Mouse (Mus musculus) monocyte, adult 5-6 weeks (primary cell): Measurements from ENCODE around the gene Iqsec2. TPM values are rescaled to one million over a fixed set of nuclear protein-coding genes. Genes with fewer than 3 reads are reported as not detected.
A peak's percentile ranks its signal among the peaks of the same experiment; 100 is the strongest.
"Not testable (repeated sequence)": the region's sequence is repeated elsewhere in the genome, so short reads cannot be mapped to it uniquely, and the experiment has no call there.

Experiments used
- ATAC-seq: fragments of 153-309, 156-312 bp; replicated peaks from 2 replicates; pipeline ENCODE4 v1.8.0; 2017; ENCODE audit warnings: mild to moderate bottlenecking; ENCODE audit not compliant: low TSS enrichment, insufficient number of reproducible peaks, severe bottlenecking, poor library complexity, low FRiP score
- total RNA-seq: library from RNA; stranded (forward); fragments of 200-1000, 200-491, 200-594 nt; gene quantifications from 3 replicates; pipeline ENCODE4 v1.2.3, GENCODE M21; 2017

Gene Iqsec2
- total RNA-seq, 1 experiment from 2014 or later = 1.8 TPM

DNA sequence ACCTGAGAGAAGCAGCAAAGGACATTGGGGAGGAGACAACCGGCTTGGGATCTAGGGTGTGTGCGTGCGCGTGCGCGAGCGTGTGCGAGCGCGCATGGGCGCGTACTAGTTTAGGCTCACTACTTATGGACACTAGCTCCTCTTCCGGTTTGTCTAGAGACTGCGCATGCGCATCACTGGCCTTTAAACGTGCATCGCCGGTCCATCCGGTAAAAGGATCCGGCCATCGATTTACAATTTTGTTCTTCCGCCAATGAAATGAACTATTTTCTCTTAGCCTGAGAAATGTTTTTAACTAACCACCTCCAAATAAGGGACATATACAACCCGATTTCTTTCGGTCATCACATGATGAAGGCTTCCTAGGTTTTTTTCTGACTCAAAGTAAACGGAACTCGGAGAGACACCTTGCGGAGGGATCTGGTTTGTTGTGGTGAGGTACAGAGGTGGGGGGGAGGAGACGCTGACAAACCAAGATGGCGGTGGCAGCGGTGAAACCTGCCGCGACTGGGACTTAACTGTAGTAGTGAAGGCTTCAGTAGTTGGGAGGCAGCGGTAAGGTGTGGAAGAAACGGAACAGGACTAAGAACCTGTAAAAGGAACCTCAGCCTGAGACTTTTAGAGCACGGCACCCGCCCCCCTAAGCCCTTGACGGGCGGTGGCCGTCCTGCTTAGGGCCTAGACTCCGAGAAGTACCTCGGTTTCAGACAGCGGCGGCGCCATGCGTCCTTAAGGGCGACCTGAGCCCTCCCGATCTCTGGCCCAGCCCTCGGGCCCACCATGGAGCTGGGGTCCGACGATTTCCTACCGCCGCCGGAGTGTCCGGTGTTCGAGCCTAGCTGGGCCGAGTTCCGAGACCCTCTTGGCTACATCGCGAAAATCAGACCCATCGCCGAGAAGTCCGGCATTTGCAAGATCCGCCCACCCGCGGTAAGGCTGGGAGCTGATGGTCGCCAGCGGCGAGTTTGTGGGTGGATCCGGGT is 89.0 kb downstream of the Iqsec2 start, which contains the start of gene Kdm5c:
Kdm5c (plus strand) TSS at position 240 of the 983 bp plus-strand sequence.
- ATAC-seq = peak; percentile 96

DNA sequence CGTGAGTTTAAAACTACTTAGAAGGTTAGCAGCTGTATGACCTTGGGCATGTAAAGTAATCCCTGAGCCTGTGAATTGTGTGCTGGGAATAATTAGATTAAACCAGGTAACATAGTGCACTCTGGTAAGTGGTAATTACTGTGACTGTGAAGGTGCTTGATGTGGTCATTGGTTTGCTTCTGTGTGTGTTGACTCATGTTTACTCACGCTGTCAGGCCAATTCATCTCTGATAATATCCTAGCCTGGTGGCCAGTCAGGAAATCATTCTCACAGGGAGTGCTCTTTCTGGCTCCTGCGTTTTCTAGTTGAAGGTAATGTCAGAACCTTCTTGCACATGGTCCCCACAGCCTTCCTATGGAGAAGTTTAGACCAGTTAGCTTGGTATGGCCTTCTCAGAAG is 90.1 kb downstream of the Iqsec2 start:
- ATAC-seq = no peak

DNA sequence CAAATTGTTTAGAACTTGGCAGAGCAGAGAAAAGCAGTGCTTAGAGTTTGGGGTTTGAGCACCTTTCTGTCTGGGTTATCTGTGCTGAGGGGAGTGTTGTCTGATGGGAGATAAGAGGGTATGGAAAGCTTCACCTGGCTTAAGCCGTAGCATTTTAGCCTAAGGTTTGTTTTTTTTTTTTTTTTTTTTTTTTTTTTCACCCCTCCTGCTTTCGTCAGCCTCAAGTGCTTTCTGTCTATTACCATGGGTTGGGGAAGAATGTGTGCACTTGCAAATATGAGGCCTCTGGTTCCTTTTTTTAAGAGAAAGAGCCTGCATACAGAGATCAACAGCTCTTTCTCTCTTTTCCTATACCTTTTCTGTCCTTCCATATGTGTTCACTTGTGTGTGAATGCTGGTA is 91.7 kb downstream of the Iqsec2 start:
- no peak for ATAC-seq

DNA sequence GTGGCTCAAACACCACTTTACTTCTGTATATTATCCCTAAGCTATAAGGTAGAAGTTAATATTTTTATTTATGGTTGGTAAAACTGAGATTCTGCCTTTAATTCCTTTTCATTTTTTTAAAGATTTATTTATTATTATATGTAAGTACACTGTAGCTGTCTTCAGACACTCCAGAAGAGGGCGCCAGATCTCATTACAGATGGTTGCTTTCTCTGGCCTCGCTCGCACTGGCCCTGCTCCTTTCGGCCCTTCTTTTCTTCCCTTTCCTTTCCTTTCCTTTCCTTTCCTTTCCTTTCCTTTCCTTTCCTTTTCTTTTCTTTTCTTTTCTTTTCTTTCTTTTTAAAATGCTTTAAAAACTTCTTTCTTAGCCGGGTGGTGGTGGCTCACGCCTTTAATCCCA is 99.1 kb downstream of the Iqsec2 start:
- not testable (repeated sequence) for ATAC-seq

GRCm38 (mm10) chrX:152244492-152245189 is 100.6 kb downstream of the Iqsec2 start:
- no peak for ATAC-seq

DNA sequence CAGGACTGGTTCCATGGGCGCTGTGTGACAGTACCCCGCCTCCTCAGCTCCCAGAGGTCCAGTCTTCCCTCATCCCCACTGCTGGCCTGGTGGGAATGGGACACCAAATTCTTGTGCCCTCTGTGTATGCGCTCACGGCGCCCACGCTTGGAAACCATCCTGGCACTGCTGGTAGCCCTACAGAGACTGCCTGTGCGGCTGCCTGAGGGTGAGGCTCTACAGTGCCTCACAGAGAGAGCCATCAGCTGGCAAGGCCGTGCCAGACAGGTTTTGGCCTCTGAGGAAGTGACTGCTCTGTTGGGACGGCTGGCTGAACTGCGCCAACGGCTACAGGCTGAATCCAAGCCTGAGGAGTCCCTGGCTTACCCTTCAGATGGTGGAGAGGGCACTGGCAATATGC is 127.1 kb downstream of the Iqsec2 start:
- no peak for ATAC-seq

Other genes with a start within 250 kb of the Iqsec2 start
- 42.7 to 58.8 TPM (median 44.5 TPM) in 3 replicates for gene Hsd17b10, start 142.4 kb upstream of the Iqsec2 start, total RNA-seq
- gene Ribc1, start 128.0 kb upstream of the Iqsec2 start, total RNA-seq = 0.95 to 1.5 TPM in 2 of 3 replicates, not detected in the other
- 147 to 201 TPM (median 184 TPM) in 3 replicates for gene Smc1a, start 127.8 kb upstream of the Iqsec2 start, total RNA-seq
- 36.0 to 60.8 TPM (median 38.0 TPM) in 3 replicates for gene Kdm5c, start 88.8 kb downstream of the Iqsec2 start, total RNA-seq
- gene Kantr, start 183.2 kb downstream of the Iqsec2 start, total RNA-seq = 0.64 to 2.5 TPM in 2 of 3 replicates, not detected in the other
- 30.1 to 44.1 TPM (median 32.0 TPM) in 3 replicates for gene Tspyl2, start 198.2 kb downstream of the Iqsec2 start, total RNA-seq
- not detected in 3 replicates for gene Gpr173, start 224.4 kb downstream of the Iqsec2 start, total RNA-seq